Mouse (Mus musculus): ENCODE results near the gene Eml1. TPM values are rescaled to one million over a fixed set of nuclear protein-coding genes. Genes with fewer than 3 reads are reported as not detected.

Gene Eml1
- polyA plus RNA-seq, 1 experiment from 2014 or later, result 88.4 TPM

DNA sequence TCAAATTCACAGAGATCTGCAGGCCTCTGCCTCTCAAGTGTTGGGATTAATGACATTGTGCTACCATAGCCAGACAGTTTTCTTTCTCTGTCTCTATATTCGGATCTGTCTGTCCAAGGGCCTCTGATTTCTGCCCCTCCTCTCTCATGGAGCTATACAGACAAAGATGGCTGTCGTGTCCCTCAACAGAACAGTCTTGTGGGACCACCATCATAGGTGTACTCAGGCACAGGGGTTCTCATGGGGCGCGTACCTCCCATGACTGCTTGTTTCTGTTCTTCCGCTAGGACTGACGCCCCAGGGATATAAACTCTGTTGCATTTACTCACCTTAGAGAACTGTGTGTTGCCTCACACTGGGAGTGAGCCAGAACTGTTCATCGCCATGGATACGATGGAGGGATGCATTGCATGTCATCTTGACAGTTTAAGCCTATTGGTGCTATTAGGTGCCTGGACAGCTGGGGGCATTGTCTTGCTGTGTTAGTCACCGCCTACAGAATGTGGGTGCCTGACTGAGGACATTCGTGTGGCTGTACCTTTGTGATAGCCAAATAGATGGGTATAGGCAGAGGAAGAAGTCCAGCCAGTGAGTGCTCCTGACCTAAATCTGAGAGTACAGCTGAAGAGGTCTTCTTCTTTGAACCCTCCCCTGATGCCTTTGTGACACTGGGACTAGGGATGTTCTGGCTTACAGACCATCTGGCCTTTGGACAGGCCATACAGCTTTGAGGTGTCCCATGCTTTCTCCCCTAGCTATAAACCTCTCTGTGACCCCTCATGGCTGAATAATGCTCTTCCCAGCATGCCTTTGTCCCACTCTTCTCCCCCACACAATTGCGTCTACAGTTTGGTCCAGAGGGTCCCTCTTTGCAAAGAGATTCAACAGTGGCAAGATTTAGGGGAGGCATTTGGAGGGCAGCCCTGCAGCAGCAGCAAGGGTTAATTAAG, 73.7 kb downstream of the Eml1 start:
- WGBS, result 40% methylated on average over 11 of the region's 11 CpGs
- no peak overlapping the region for H3K4me2 ChIP-seq (ENCODE audit: low read length)
- H3K36me3 ChIP-seq (ENCODE audit: control insufficient read depth, insufficient read depth), result no peaks in the 10 kb centered on the region
- no peaks in the 10 kb centered on the region for H3K27me3 ChIP-seq (replicated peaks; ENCODE audit: control insufficient read depth, insufficient read depth, low read length)
- ATAC-seq, result 0 out of 2 replicates have a peak, but pooled peaks have one; percentile 42
- H3K9me3 ChIP-seq (ENCODE audit: control insufficient read depth, low read length), result no peaks in the 10 kb centered on the region
- no peak overlapping the region for H3K9ac ChIP-seq (replicated peaks; ENCODE audit: low read depth, low read length)
- peaks cover 13% of the 10 kb centered on the region for H3K4me1 ChIP-seq (replicated peaks; ENCODE audit: control insufficient read depth, insufficient read depth, low read length)
- no peak overlapping the region for H3K27ac ChIP-seq (ENCODE audit: low read length)
- no peak overlapping the region for H3K4me3 ChIP-seq (replicated peaks; ENCODE audit: low read length)

- H3K4me3 ChIP-seq (replicated peaks; ENCODE audit: low read length), result no peak overlapping the region
- H3K9me3 ChIP-seq (ENCODE audit: control insufficient read depth, low read length), result no peaks in the 10 kb centered on the region
- H3K4me2 ChIP-seq (ENCODE audit: low read length), result no peak overlapping the region
- peaks cover 20% of the 10 kb centered on the region for H3K4me1 ChIP-seq (replicated peaks; ENCODE audit: control insufficient read depth, insufficient read depth, low read length)
- H3K27ac ChIP-seq (ENCODE audit: low read length), result no peak overlapping the region
- no peaks in the 10 kb centered on the region for H3K36me3 ChIP-seq (ENCODE audit: control insufficient read depth, insufficient read depth)
- no peaks in the 10 kb centered on the region for H3K27me3 ChIP-seq (replicated peaks; ENCODE audit: control insufficient read depth, insufficient read depth, low read length)
- no peak for ATAC-seq
- 92% methylated on average over 2 of the region's 2 CpGs for WGBS
- no peak overlapping the region for H3K9ac ChIP-seq (replicated peaks; ENCODE audit: low read depth, low read length)
Observed at GRCm38 (mm10) chr12:108446721-108447120, 76.0 kb downstream of the Eml1 start.

- no peak overlapping the region for H3K27ac ChIP-seq (ENCODE audit: low read length)
- peaks cover 23% of the 10 kb centered on the region for H3K4me1 ChIP-seq (replicated peaks; ENCODE audit: control insufficient read depth, insufficient read depth, low read length)
- H3K36me3 ChIP-seq (ENCODE audit: control insufficient read depth, insufficient read depth), result no peaks in the 10 kb centered on the region
- ATAC-seq, result no peak
- H3K9me3 ChIP-seq (ENCODE audit: control insufficient read depth, low read length), result no peaks in the 10 kb centered on the region
- WGBS, result 97% methylated on average over 7 of the region's 7 CpGs
- no peak overlapping the region for H3K4me2 ChIP-seq (ENCODE audit: low read length)
- no peak overlapping the region for H3K4me3 ChIP-seq (replicated peaks; ENCODE audit: low read length)
- no peaks in the 10 kb centered on the region for H3K27me3 ChIP-seq (replicated peaks; ENCODE audit: control insufficient read depth, insufficient read depth, low read length)
- no peak overlapping the region for H3K9ac ChIP-seq (replicated peaks; ENCODE audit: low read depth, low read length)
Observed at GRCm38 (mm10) chr12:108448396-108448795, 77.6 kb downstream of the Eml1 start.

DNA sequence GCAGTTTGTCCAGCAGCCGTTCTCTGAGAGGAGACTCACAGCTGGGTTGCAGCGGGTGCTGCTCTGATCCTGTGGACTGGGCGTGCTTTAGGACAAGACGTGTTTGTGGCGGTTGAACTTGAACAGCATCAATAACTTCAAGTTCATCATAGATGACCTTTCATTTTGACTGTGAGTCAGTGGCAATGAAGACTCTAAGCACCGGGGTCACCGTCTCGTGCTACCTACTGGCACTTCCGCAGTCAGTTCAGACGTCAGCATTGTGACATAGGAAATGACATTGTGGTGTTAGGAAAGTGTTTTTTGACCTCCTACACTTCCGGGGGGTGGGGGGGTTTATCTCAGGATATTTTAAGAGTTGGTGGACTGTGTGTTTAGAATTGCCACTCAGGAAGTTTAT, 79.2 kb downstream of the Eml1 start:
- Histone ChIP-seq H3K27ac (ENCODE audit: low read length) (no peak overlapping the region), H3K36me3 (ENCODE audit: control insufficient read depth, insufficient read depth) (no peaks in the 10 kb centered on the region), H3K4me3 (replicated peaks; ENCODE audit: low read length) (no peak overlapping the region), H3K9ac (replicated peaks; ENCODE audit: low read depth, low read length) (no peak overlapping the region), H3K4me2 (ENCODE audit: low read length) (no peak overlapping the region), H3K9me3 (ENCODE audit: control insufficient read depth, low read length) (no peaks in the 10 kb centered on the region), H3K4me1 (replicated peaks; ENCODE audit: control insufficient read depth, insufficient read depth, low read length) (peaks cover 15% of the 10 kb centered on the region), H3K27me3 (replicated peaks; ENCODE audit: control insufficient read depth, insufficient read depth, low read length) (no peaks in the 10 kb centered on the region)
- ATAC-seq, result no peak
- WGBS, result 86% methylated on average over 11 of the region's 11 CpGs

DNA sequence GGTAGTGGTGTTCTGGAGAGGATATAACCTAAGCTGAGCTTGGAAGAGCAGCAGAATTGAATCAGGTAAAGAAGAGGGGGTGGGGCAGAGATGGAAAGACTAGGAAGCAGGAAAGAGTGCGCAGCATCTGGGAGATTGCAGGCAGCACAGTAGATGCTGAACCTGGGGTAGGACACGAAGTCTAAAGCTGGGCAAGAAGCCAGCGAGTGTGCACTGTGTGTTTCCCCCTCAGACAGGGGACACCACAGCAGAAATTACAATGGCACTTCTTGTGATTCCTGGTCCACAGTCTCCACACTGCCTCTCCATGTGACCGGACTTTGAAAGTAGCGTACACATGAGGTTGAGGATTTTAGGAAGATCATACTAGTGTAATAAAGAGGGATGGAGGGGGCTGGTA, 79.8 kb downstream of the Eml1 start:
- Histone ChIP-seq H3K27ac (ENCODE audit: low read length) (no peak overlapping the region), H3K27me3 (replicated peaks; ENCODE audit: control insufficient read depth, insufficient read depth, low read length) (no peaks in the 10 kb centered on the region), H3K4me3 (replicated peaks; ENCODE audit: low read length) (no peak overlapping the region), H3K4me2 (ENCODE audit: low read length) (no peak overlapping the region), H3K36me3 (ENCODE audit: control insufficient read depth, insufficient read depth) (no peaks in the 10 kb centered on the region), H3K9ac (replicated peaks; ENCODE audit: low read depth, low read length) (no peak overlapping the region), H3K4me1 (replicated peaks; ENCODE audit: control insufficient read depth, insufficient read depth, low read length) (peaks cover 16% of the 10 kb centered on the region), H3K9me3 (ENCODE audit: control insufficient read depth, low read length) (no peaks in the 10 kb centered on the region)
- ATAC-seq, result no peak
- 55% methylated on average over 5 of the region's 5 CpGs for WGBS

GRCm38 (mm10) chr12:108452151-108452874, 81.6 kb downstream of the Eml1 start:
- H3K4me1 ChIP-seq (replicated peaks; ENCODE audit: control insufficient read depth, insufficient read depth, low read length), result peaks cover 16% of the 10 kb centered on the region
- no peaks in the 10 kb centered on the region for H3K27me3 ChIP-seq (replicated peaks; ENCODE audit: control insufficient read depth, insufficient read depth, low read length)
- H3K9me3 ChIP-seq (ENCODE audit: control insufficient read depth, low read length), result no peaks in the 10 kb centered on the region
- no peak overlapping the region for H3K9ac ChIP-seq (replicated peaks; ENCODE audit: low read depth, low read length)
- no peak overlapping the region for H3K27ac ChIP-seq (ENCODE audit: low read length)
- H3K36me3 ChIP-seq (ENCODE audit: control insufficient read depth, insufficient read depth), result no peaks in the 10 kb centered on the region
- WGBS, result 50% methylated on average over 16 of the region's 16 CpGs
- no peak overlapping the region for H3K4me2 ChIP-seq (ENCODE audit: low read length)
- no peak overlapping the region for H3K4me3 ChIP-seq (replicated peaks; ENCODE audit: low read length)
- no peak for ATAC-seq

- Histone ChIP-seq H3K4me3 (replicated peaks; ENCODE audit: low read length) (no peak overlapping the region), H3K4me1 (replicated peaks; ENCODE audit: control insufficient read depth, insufficient read depth, low read length) (peaks cover 16% of the 10 kb centered on the region), H3K27me3 (replicated peaks; ENCODE audit: control insufficient read depth, insufficient read depth, low read length) (no peaks in the 10 kb centered on the region), H3K27ac (ENCODE audit: low read length) (no peak overlapping the region), H3K4me2 (ENCODE audit: low read length) (no peak overlapping the region), H3K9ac (replicated peaks; ENCODE audit: low read depth, low read length) (no peak overlapping the region), H3K36me3 (ENCODE audit: control insufficient read depth, insufficient read depth) (no peaks in the 10 kb centered on the region; the same call in 1 of the 2 replicates), H3K9me3 (ENCODE audit: control insufficient read depth, low read length) (no peaks in the 10 kb centered on the region)
- WGBS, result 77% methylated on average over 8 of the region's 8 CpGs
- no peak for ATAC-seq
Observed at GRCm38 (mm10) chr12:108453561-108454044, 82.8 kb downstream of the Eml1 start.

DNA sequence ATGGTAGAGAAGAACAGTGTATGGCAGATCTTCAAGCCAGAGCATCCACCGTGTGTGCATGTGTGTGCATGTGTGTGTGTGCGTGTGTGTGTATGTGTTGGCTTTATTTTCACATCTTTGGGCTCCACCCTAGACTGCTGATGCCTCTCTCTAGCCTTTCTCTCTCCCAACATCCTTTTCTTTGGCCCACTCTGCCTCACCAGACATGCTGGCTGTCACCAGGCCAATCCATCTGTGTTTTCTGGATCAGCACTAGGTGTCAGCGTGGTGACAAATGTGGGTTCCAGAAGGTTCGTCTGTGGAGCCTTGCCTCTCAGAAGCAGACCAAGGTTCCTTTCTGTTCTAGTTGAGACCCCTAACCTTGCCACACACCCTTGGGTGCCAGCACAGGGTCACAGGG, 84.2 kb downstream of the Eml1 start:
- H3K27ac ChIP-seq (ENCODE audit: low read length), result peak overlapping the region; percentile 60

GRCm38 (mm10) chr12:108472898-108473297, 102.1 kb downstream of the Eml1 start:
- Histone ChIP-seq H3K4me3 (replicated peaks; ENCODE audit: low read length) (no peak overlapping the region), H3K36me3 (ENCODE audit: control insufficient read depth, insufficient read depth) (peaks cover 11% of the 10 kb centered on the region), H3K9ac (replicated peaks; ENCODE audit: low read depth, low read length) (no peak overlapping the region), H3K27me3 (replicated peaks; ENCODE audit: control insufficient read depth, insufficient read depth, low read length) (no peaks in the 10 kb centered on the region), H3K4me1 (replicated peaks; ENCODE audit: control insufficient read depth, insufficient read depth, low read length) (peaks cover 7% of the 10 kb centered on the region; the same call in 1 of the 2 replicates), H3K9me3 (ENCODE audit: control insufficient read depth, low read length) (no peaks in the 10 kb centered on the region), H3K27ac (ENCODE audit: low read length) (no peak overlapping the region), H3K4me2 (ENCODE audit: low read length) (no peak overlapping the region)
- ATAC-seq, result no peak
- WGBS, result 100% methylated on average over 1 of the region's 1 CpGs

More for the DNA sequence above, 84.2 kb downstream of the Eml1 start:
- Histone ChIP-seq H3K9ac (replicated peaks; ENCODE audit: low read depth, low read length) (no peak overlapping the region), H3K4me1 (replicated peaks; ENCODE audit: control insufficient read depth, insufficient read depth, low read length) (peaks cover 16% of the 10 kb centered on the region), H3K4me3 (replicated peaks; ENCODE audit: low read length) (no peak overlapping the region), H3K4me2 (ENCODE audit: low read length) (no peak overlapping the region), H3K27me3 (replicated peaks; ENCODE audit: control insufficient read depth, insufficient read depth, low read length) (no peaks in the 10 kb centered on the region), H3K9me3 (ENCODE audit: control insufficient read depth, low read length) (no peaks in the 10 kb centered on the region), H3K36me3 (ENCODE audit: control insufficient read depth, insufficient read depth) (no peaks in the 10 kb centered on the region; the same call in 1 of the 2 replicates)
- WGBS, result 66% methylated on average over 4 of the region's 4 CpGs
- ATAC-seq, result peak; percentile 71
